Mouse (Mus musculus): ENCODE results near the gene Nhsl1. TPM values are rescaled to one million over a fixed set of nuclear protein-coding genes. Genes with fewer than 3 reads are reported as not detected.

Gene Nhsl1
- polyA plus RNA-seq, 1 experiment from 2014 or later: 17.1 TPM

DNA sequence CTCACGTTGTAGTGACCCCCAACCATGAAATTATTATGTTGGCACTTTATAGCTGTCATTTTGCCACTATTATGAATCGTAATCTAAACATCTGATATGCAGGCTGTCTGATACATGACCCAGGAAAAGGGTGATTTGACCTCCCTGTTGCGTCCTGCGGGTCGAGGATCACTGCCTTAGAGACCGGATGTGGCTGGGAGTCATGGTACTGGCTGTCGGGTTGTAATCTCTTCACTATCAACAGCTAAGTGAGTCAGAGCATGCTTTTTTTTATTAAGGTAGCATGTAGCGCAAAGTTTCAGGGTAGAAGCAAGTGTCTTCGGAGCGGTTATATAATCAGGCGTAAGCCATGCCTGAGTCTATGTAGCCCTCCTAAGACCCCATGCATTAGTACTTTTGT lies 97.2 kb downstream of the Nhsl1 start:
- no peak for ATAC-seq
- H3K9me3 ChIP-seq (replicated peaks; ENCODE audit: control insufficient read depth, low read length): no peaks in the 10 kb centered on the region
- no peaks in the 10 kb centered on the region for H3K36me3 ChIP-seq (ENCODE audit: control insufficient read depth, insufficient read depth, low read length)
- no peaks in the 10 kb centered on the region for H3K27me3 ChIP-seq (replicated peaks; ENCODE audit: control insufficient read depth, insufficient read depth, low read length)
- peaks cover 4% of the 10 kb centered on the region; the same call in 1 of the 2 replicates for H3K4me1 ChIP-seq (ENCODE audit: control insufficient read depth, insufficient read depth, low read length)
- DNase-seq (ENCODE audit: low spot score): no peak
- WGBS: 94% methylated on average over 11 of the region's 11 CpGs
- no peak overlapping the region for H3K4me3 ChIP-seq (ENCODE audit: low read depth, low read length)
- H3K27ac ChIP-seq (ENCODE audit: low read depth, low read length): no peak overlapping the region
- H3K4me2 ChIP-seq (ENCODE audit: low read length): no peak overlapping the region
- H3K9ac ChIP-seq (ENCODE audit: low read length): no peak overlapping the region

DNA sequence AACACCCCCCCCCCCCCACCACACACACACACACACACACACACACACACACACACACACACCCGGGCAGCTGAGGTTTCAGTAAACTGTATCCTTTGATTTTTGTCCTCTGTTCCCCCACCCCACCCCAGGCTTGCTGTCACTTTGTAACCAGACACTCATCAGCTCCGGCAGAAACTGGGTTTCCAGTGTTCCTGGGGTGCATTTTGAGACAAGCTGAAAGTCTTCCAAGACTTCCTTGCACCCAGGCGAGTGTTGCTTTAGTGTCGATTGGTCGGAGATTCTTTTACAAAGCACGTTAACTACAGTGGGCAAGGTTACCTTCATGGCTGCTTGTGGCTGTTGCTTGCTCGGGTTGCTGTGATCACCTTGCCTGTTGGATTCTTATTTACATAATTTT lies 99.4 kb downstream of the Nhsl1 start:
- ATAC-seq: no peak
- WGBS: 39% methylated on average over 7 of the region's 7 CpGs
- no peak for DNase-seq (ENCODE audit: low spot score)

DNA sequence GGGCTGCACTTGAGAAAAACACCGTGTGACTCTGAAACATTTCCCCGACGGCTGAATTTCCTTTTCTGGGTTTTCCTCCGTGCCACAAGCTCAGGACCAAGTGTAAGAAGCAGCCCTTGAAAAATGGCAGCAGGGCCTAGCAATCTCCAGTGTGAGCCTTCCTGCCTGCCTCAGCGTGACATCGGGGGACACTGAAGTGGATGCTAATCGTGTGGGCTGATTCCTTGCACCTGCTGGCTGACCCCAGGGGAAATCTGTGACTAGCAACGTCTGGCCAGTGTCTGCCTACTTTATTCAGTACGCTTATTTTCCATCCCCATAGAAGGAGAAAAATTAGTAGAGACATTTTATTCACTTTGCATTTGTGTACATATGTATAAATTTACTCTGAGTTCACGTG lies 100.7 kb downstream of the Nhsl1 start:
- Histone ChIP-seq H3K4me3 (ENCODE audit: low read depth, low read length) (no peak overlapping the region), H3K9me3 (replicated peaks; ENCODE audit: control insufficient read depth, low read length) (no peaks in the 10 kb centered on the region), H3K4me1 (ENCODE audit: control insufficient read depth, insufficient read depth, low read length) (no peaks in the 10 kb centered on the region), H3K9ac (ENCODE audit: low read length) (no peak overlapping the region), H3K27ac (ENCODE audit: low read depth, low read length) (no peak overlapping the region), H3K36me3 (ENCODE audit: control insufficient read depth, insufficient read depth, low read length) (no peaks in the 10 kb centered on the region), H3K4me2 (ENCODE audit: low read length) (no peak overlapping the region), H3K27me3 (replicated peaks; ENCODE audit: control insufficient read depth, insufficient read depth, low read length) (no peaks in the 10 kb centered on the region)
- 73% methylated on average over 10 of the region's 10 CpGs for WGBS
- DNase-seq (ENCODE audit: low spot score): no peak
- ATAC-seq: no peak

More for the DNA sequence above, 99.4 kb downstream of the Nhsl1 start:
- Histone ChIP-seq H3K27me3 (replicated peaks; ENCODE audit: control insufficient read depth, insufficient read depth, low read length) (no peaks in the 10 kb centered on the region), H3K27ac (ENCODE audit: low read depth, low read length) (no peak overlapping the region), H3K4me1 (ENCODE audit: control insufficient read depth, insufficient read depth, low read length) (no peaks in the 10 kb centered on the region), H3K4me3 (ENCODE audit: low read depth, low read length) (no peak overlapping the region), H3K4me2 (ENCODE audit: low read length) (no peak overlapping the region), H3K9me3 (replicated peaks; ENCODE audit: control insufficient read depth, low read length) (no peaks in the 10 kb centered on the region), H3K9ac (ENCODE audit: low read length) (no peak overlapping the region), H3K36me3 (ENCODE audit: control insufficient read depth, insufficient read depth, low read length) (no peaks in the 10 kb centered on the region)

DNA sequence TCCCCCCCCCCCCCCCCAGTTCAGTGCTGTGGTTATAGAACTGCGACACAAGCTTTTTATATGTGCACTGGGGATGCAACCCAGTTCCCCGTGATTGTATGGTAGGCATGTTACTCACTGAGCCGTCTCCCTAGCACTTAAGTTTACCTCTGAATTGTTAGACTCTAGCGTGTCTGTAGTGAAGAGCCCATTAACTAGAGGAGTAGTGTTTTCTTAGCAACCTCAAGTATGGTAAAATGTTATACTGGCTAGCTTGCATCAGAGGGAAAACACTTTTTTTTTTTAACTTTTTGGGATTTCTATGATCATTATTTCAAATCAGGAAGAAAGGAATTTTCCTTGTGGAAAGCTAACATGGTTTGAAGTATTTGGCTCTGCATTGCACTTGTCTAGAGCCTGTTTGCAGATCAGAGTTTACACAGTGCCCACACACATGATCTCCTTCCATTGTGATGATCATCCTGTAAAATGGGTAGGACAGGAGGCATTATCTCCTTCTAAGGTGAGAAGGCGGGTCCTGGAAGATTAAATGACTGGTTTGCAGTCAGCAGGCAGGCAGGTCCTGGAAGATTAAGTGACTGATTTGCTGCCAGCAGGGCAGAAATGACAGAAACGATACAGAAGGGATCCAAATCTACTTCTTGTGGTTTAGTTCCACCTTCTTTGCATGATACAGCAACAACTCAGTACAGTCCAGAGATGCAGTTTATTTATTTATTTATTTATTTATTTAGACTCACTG lies 101.6 kb downstream of the Nhsl1 start:
- Histone ChIP-seq H3K4me2 (ENCODE audit: low read length) (no peak overlapping the region), H3K4me3 (ENCODE audit: low read depth, low read length) (no peak overlapping the region), H3K4me1 (ENCODE audit: control insufficient read depth, insufficient read depth, low read length) (no peaks in the 10 kb centered on the region), H3K27me3 (replicated peaks; ENCODE audit: control insufficient read depth, insufficient read depth, low read length) (no peaks in the 10 kb centered on the region), H3K9me3 (replicated peaks; ENCODE audit: control insufficient read depth, low read length) (no peaks in the 10 kb centered on the region), H3K27ac (ENCODE audit: low read depth, low read length) (no peak overlapping the region), H3K9ac (ENCODE audit: low read length) (no peak overlapping the region), H3K36me3 (ENCODE audit: control insufficient read depth, insufficient read depth, low read length) (no peaks in the 10 kb centered on the region)
- ATAC-seq: no peak
- DNase-seq (ENCODE audit: low spot score): no peak
- 88% methylated on average over 6 of the region's 6 CpGs for WGBS

DNA sequence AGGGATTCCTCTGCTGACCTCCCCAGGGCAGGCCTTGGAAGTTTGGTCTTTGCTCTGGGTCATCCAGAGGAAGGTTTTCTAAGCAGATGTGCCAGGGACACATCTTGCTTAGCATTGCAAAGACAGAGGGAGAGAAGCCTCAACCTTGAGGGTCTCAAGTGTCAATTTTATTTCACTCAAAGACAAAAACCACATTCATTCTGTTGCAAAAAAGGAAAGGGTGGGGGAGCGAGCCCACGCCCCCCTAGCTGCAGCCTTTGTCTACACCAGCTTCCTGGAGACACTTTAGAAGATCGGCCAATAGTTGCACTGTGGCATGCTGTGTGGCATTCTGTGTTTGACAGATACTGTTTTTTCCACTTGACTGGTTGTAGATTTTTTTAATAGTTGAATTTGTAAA lies 104.2 kb downstream of the Nhsl1 start:
- no peaks in the 10 kb centered on the region for H3K27me3 ChIP-seq (replicated peaks; ENCODE audit: control insufficient read depth, insufficient read depth, low read length)
- no peak overlapping the region for H3K4me2 ChIP-seq (ENCODE audit: low read length)
- H3K4me1 ChIP-seq (ENCODE audit: control insufficient read depth, insufficient read depth, low read length): no peaks in the 10 kb centered on the region
- no peak overlapping the region for H3K27ac ChIP-seq (ENCODE audit: low read depth, low read length)
- WGBS: 33% methylated on average over 3 of the region's 3 CpGs
- no peaks in the 10 kb centered on the region for H3K36me3 ChIP-seq (ENCODE audit: control insufficient read depth, insufficient read depth, low read length)
- no peaks in the 10 kb centered on the region for H3K9me3 ChIP-seq (replicated peaks; ENCODE audit: control insufficient read depth, low read length)
- H3K9ac ChIP-seq (ENCODE audit: low read length): no peak overlapping the region
- no peak overlapping the region for H3K4me3 ChIP-seq (ENCODE audit: low read depth, low read length)
- DNase-seq (ENCODE audit: low spot score) (no peak), ATAC-seq (no peak)

DNA sequence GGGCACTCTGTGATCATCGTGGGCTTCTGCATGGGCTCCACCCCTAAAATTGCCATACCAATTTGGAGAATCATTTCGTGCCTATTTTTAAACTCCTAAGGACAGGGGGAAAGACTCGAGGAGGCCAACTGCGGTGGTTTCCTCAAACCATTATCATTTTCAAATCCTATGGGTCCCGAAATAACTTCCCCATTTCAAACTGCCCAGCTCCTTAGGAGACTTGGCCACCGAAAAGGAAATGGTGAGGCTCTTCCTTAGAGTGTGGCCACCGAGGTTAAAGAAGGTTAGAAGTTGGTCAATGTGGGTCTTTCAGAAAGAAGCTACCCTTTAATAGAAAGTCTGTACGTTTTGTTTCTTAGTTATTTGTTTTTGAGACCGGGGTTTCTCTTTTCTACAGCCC lies 104.8 kb downstream of the Nhsl1 start:
- Histone ChIP-seq H3K4me1 (ENCODE audit: control insufficient read depth, insufficient read depth, low read length) (no peaks in the 10 kb centered on the region), H3K27me3 (replicated peaks; ENCODE audit: control insufficient read depth, insufficient read depth, low read length) (no peaks in the 10 kb centered on the region), H3K9me3 (replicated peaks; ENCODE audit: control insufficient read depth, low read length) (no peaks in the 10 kb centered on the region), H3K36me3 (ENCODE audit: control insufficient read depth, insufficient read depth, low read length) (no peaks in the 10 kb centered on the region), H3K27ac (ENCODE audit: low read depth, low read length) (no peak overlapping the region), H3K4me2 (ENCODE audit: low read length) (no peak overlapping the region), H3K4me3 (ENCODE audit: low read depth, low read length) (no peak overlapping the region), H3K9ac (ENCODE audit: low read length) (no peak overlapping the region)
- 83% methylated on average over 9 of the region's 9 CpGs for WGBS
- DNase-seq (ENCODE audit: low spot score) (no peak), ATAC-seq (no peak)

DNA sequence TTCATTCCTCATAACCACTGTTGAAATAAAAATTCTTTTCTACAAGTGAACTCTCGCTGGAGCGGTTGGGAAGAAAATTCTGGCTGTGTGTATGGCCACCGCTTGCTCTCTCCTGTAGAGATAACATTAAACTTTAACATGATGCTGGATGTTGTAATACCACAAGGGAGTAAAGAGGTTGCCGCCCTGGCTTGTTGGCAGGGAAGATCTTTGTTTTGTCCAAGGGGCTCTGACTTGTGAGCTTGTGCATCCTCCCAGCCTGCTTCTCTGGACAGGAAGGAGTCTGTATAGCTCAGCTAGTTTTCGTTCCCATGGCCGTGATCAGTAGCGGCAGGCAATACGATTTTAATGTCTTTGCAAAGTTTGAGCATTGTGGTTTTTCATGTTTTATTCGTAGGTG lies 109.1 kb downstream of the Nhsl1 start:
- Histone ChIP-seq H3K4me3 (ENCODE audit: low read depth, low read length) (no peak overlapping the region), H3K36me3 (ENCODE audit: control insufficient read depth, insufficient read depth, low read length) (peaks cover 14% of the 10 kb centered on the region), H3K27ac (ENCODE audit: low read depth, low read length) (no peak overlapping the region), H3K4me2 (ENCODE audit: low read length) (no peak overlapping the region), H3K9me3 (replicated peaks; ENCODE audit: control insufficient read depth, low read length) (no peaks in the 10 kb centered on the region; the same call in 1 of the 2 replicates), H3K4me1 (ENCODE audit: control insufficient read depth, insufficient read depth, low read length) (peaks cover 8% of the 10 kb centered on the region), H3K27me3 (replicated peaks; ENCODE audit: control insufficient read depth, insufficient read depth, low read length) (no peaks in the 10 kb centered on the region), H3K9ac (ENCODE audit: low read length) (no peak overlapping the region)
- WGBS: 97% methylated on average over 9 of the region's 9 CpGs
- ATAC-seq: no peak
- DNase-seq (ENCODE audit: low spot score): no peak

DNA sequence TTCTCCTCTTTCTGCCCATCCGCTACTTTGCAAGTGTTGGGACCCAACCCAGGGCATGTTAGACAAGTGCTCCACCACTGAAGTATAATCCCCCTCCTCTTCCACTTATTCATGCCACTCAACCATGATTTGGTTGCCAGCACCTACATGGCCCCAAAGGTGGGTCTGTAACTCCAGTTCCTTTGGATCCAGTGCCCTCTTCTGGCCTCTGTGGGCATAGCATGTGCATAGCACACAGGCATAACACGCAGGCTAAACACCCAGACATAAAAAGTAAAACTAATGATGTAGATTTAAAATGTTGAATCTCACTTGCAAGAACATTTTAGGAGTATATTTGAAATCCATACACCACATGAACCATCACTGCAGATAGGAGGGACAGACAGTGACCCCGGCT lies 110.7 kb downstream of the Nhsl1 start:
- Histone ChIP-seq H3K4me2 (ENCODE audit: low read length) (no peak overlapping the region), H3K9ac (ENCODE audit: low read length) (no peak overlapping the region), H3K9me3 (replicated peaks; ENCODE audit: control insufficient read depth, low read length) (no peaks in the 10 kb centered on the region; the same call in 1 of the 2 replicates), H3K36me3 (ENCODE audit: control insufficient read depth, insufficient read depth, low read length) (peaks cover 14% of the 10 kb centered on the region), H3K4me1 (ENCODE audit: control insufficient read depth, insufficient read depth, low read length) (peaks cover 8% of the 10 kb centered on the region), H3K4me3 (ENCODE audit: low read depth, low read length) (no peak overlapping the region), H3K27me3 (replicated peaks; ENCODE audit: control insufficient read depth, insufficient read depth, low read length) (no peaks in the 10 kb centered on the region), H3K27ac (ENCODE audit: low read depth, low read length) (no peak overlapping the region)
- no peak for ATAC-seq
- WGBS: 97% methylated on average over 3 of the region's 3 CpGs
- DNase-seq (ENCODE audit: low spot score): no peak

DNA sequence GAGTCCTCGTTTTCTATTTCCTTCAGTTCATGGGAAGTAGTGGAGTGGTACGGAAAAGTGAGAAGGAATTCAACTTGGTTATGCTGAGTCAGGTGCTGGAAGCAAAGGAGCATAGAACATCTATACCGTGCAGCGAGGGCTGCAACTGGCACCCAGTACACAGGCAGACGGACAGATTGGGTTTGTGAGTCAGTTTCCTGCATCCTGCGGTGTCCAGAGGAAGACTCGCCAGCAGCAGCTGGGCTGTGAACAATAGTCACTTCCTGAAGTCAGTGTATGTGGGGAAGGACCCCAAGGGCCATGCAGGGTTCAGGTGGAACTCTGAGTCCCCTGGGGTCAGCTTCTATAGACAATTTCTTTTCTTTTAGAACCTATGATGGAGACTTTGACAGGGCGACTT lies 111.4 kb downstream of the Nhsl1 start:
- Histone ChIP-seq H3K4me2 (ENCODE audit: low read length) (no peak overlapping the region), H3K4me1 (ENCODE audit: control insufficient read depth, insufficient read depth, low read length) (peaks cover 8% of the 10 kb centered on the region), H3K4me3 (ENCODE audit: low read depth, low read length) (no peak overlapping the region), H3K27me3 (replicated peaks; ENCODE audit: control insufficient read depth, insufficient read depth, low read length) (no peaks in the 10 kb centered on the region), H3K36me3 (ENCODE audit: control insufficient read depth, insufficient read depth, low read length) (peaks cover 14% of the 10 kb centered on the region), H3K9ac (ENCODE audit: low read length) (no peak overlapping the region), H3K27ac (ENCODE audit: low read depth, low read length) (no peak overlapping the region), H3K9me3 (replicated peaks; ENCODE audit: control insufficient read depth, low read length) (no peaks in the 10 kb centered on the region; the same call in 1 of the 2 replicates)
- WGBS: 81% methylated on average over 8 of the region's 8 CpGs
- DNase-seq (ENCODE audit: low spot score) (no peak), ATAC-seq (no peak)

Measured in forebrain, embryonic 14.5 days (tissue).